Mouse (Mus musculus): ENCODE data around the gene B230307C23Rik.
"Not testable (repeated sequence)": the region's sequence is repeated elsewhere in the genome, so short reads cannot be mapped to it uniquely, and the experiment has no call there.

Gene B230307C23Rik

GRCm38 (mm10) chr16:97996616-97997382 lies at the start of gene B230307C23Rik:
B230307C23Rik (plus strand) TSS chr16:97997315.
- DNase-seq (ENCODE audit: low spot score): peak; percentile 85

- no peak for DNase-seq (ENCODE audit: low spot score)
Observed at GRCm38 (mm10) chr16:97948836-97949235, 48.3 kb upstream of the B230307C23Rik start.

- no peak for DNase-seq (ENCODE audit: low spot score)
Observed at GRCm38 (mm10) chr16:97950061-97950460, 47.1 kb upstream of the B230307C23Rik start.

GRCm38 (mm10) chr16:97952371-97952770 lies 44.7 kb upstream of the B230307C23Rik start:
- no peak for DNase-seq (ENCODE audit: low spot score)

- no peak for DNase-seq (ENCODE audit: low spot score)
Observed at GRCm38 (mm10) chr16:97952801-97953200, 44.3 kb upstream of the B230307C23Rik start.

- no peak for DNase-seq (ENCODE audit: low spot score)
Observed at GRCm38 (mm10) chr16:97953300-97953699, 43.8 kb upstream of the B230307C23Rik start.

- DNase-seq (ENCODE audit: low spot score): no peak
Observed at GRCm38 (mm10) chr16:97956011-97956410, 41.1 kb upstream of the B230307C23Rik start.

GRCm38 (mm10) chr16:97957626-97958025 lies 39.5 kb upstream of the B230307C23Rik start:
- DNase-seq (ENCODE audit: low spot score): no peak

- no peak for DNase-seq (ENCODE audit: low spot score)
Observed at GRCm38 (mm10) chr16:97958401-97958973, 38.6 kb upstream of the B230307C23Rik start.

- no peak for DNase-seq (ENCODE audit: low spot score)
Observed at GRCm38 (mm10) chr16:97960348-97960747, 36.8 kb upstream of the B230307C23Rik start.

- DNase-seq (ENCODE audit: low spot score): no peak
Observed at GRCm38 (mm10) chr16:97961381-97962150, 35.5 kb upstream of the B230307C23Rik start.

- DNase-seq (ENCODE audit: low spot score): peak; percentile 98
Observed at GRCm38 (mm10) chr16:97962151-97962948, 34.8 kb upstream of the B230307C23Rik start, which contains the start of the genes C2cd2 and Zbtb21. C2cd2 (minus strand) TSS chr16:97962598. Zbtb21 (minus strand) TSS chr16:97962622.

- no peak for DNase-seq (ENCODE audit: low spot score)
Observed at GRCm38 (mm10) chr16:97963956-97964540, 33.1 kb upstream of the B230307C23Rik start.

- no peak for DNase-seq (ENCODE audit: low spot score)
Observed at GRCm38 (mm10) chr16:97977277-97977676, 19.8 kb upstream of the B230307C23Rik start.

- no peak for DNase-seq (ENCODE audit: low spot score)
Observed at GRCm38 (mm10) chr16:97977722-97978121, 19.4 kb upstream of the B230307C23Rik start.

GRCm38 (mm10) chr16:97981362-97981761 lies 15.8 kb upstream of the B230307C23Rik start:
- no peak for DNase-seq (ENCODE audit: low spot score)

- DNase-seq (ENCODE audit: low spot score): no peak
Observed at GRCm38 (mm10) chr16:97984589-97984988, 12.5 kb upstream of the B230307C23Rik start.

- no peak for DNase-seq (ENCODE audit: low spot score)
Observed at GRCm38 (mm10) chr16:97991517-97991916, 5.6 kb upstream of the B230307C23Rik start.

- not testable (repeated sequence) for DNase-seq (ENCODE audit: low spot score)
Observed at GRCm38 (mm10) chr16:97992477-97992876, 4.6 kb upstream of the B230307C23Rik start.

GRCm38 (mm10) chr16:97995849-97996615 lies 1.1 kb upstream of the B230307C23Rik start:
- no peak for DNase-seq (ENCODE audit: low spot score)

GRCm38 (mm10) chr16:97997383-97997731 lies 242 bp downstream of the B230307C23Rik start:
- not testable (repeated sequence) for DNase-seq (ENCODE audit: low spot score)

Data from retina, embryonic 14.5 days (tissue).